Mouse (Mus musculus) kidney, adult 10 weeks (tissue): ENCODE results near the gene Nectin1. TPM values are rescaled to one million over a fixed set of nuclear protein-coding genes. Genes with fewer than 3 reads are reported as not detected.

ENCODE experiments used
- polyA plus RNA-seq: library from polyadenylated mRNA; stranded (reverse); fragments of 350-450 nt; fragmentation: Illumina TruSeq; extraction: RNeasy Lipid Tissue Mini Kit (QIAGEN cat#74804); gene quantifications from one replicate; pipeline ENCODE4 v1.2.3, GENCODE M21; 2014; ENCODE audit warnings: low read depth, low replicate concordance

The Nectin1 gene
- 1.5 TPM for polyA plus RNA-seq

GRCm38 (mm10) chr9:43743647-43744137, at the start of gene Nectin1:
Nectin1 (plus strand) TSS chr9:43743984.

